Mouse (Mus musculus) left cerebral cortex, adult 2 months (tissue): Measurements from ENCODE around the gene Eng. TPM values are rescaled to one million over a fixed set of nuclear protein-coding genes. Genes with fewer than 3 reads are reported as not detected.

ENCODE experiments used
- DNase-seq, 2 experiments: peaks; one replicate each; pipeline ENCODE4 v3.0.0; 2021 to 2022; ENCODE audit warnings: low spot score in 2 of 2, mixed read lengths in 1 of 2; ENCODE audit errors: extremely low spot score in 1 of 2
- H3K27ac ChIP-seq: fragments of 200-600 bp; 2 replicates; pipeline ENCODE4 v1.8.1; 2022
- H3K4me3 ChIP-seq: fragments of 200-600 bp; 2 replicates; pipeline ENCODE4 v1.8.1; 2022
- CTCF ChIP-seq: fragments of 200-600 bp; IDR thresholded peaks from 2 replicates; pipeline ENCODE4 v1.8.1; 2022; ENCODE audit warnings: antibody characterized with exemption, mild to moderate bottlenecking, moderate library complexity
- intact Hi-C: fragments of 180-260 bp; cut with DNase I; formaldehyde crosslinking; loops from one replicate; pipeline ENCODE4 v1.15.1; 2025
- microRNA-seq, 2 experiments: library from miRNA; unstranded; fragments of <30 nt; microRNA quantifications; one replicate each; pipeline ENCODE4 v1.2.0; 2021
- total RNA-seq, 2 experiments: library from RNA; stranded (reverse); gene quantifications; 2 replicates each; pipeline ENCODE4 v1.2.3; 2021

Gene Eng
- total RNA-seq, 2 experiments from 2014 or later, result 22.2 to 23.0 TPM

DNA sequence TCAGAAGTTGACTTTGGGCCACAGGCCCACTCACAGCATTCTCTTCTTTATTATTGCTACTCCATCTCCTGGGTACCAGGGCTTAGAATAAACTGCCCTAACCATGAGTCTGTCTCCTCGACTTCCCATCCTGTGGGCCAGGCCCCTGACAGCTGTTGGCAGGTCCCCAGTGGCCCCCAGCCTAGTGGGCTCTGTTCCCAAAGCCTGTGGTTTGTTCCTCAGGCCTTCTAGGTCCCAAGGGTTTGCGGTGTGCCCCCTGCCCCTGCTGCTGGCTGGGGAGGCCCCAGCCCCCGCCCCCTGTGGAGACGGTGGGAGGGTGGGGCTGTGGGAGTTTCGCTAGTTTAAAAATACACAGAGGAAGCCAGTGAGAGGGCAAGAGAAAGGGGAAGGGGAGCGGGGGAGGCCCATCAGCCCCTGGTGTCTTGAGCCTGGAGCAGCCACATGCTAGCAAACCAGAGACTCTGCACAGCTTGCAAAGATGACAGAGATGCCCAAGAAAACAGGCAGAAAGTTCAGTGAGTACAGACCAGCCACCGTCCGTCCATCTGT, 74.4 kb downstream of the Eng start, which contains the start of gene Sh2d3c:
Gene Sh2d3c (plus strand): TSS at position 375 of the 549 bp plus-strand sequence.
- DNase-seq, result no peak
- intact Hi-C loops, result no loop called here
- H3K4me3 ChIP-seq, result no peak within 1 kb of the TSS
- H3K27ac ChIP-seq, result no peak within 1 kb of the TSS
- no peak for TF ChIP-seq CTCF

DNA sequence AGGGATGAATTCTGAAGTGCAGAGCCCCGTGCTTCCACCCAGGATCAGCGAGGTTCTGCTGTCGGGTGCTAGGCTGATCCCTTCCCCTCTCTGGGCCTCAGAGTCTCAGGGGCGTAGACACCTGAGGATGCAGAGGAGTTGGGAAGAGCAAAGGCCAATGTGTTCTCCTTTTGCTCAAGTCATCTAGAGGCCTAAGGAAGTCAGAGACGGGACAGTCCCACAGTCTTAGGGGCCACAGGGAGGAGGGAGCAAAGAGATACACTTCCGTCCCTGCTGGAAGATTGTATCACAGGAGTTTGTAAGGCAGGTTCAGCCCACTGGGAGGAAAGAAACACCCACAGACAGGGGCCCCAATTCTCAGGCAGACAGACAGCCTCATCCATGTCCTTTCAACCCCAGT, 75.7 kb downstream of the Eng start:
- no peak for DNase-seq
- no peak overlapping the region for H3K4me3 ChIP-seq
- intact Hi-C loops, result no loop called here
- TF ChIP-seq CTCF, result no peak
- no peak overlapping the region for H3K27ac ChIP-seq

DNA sequence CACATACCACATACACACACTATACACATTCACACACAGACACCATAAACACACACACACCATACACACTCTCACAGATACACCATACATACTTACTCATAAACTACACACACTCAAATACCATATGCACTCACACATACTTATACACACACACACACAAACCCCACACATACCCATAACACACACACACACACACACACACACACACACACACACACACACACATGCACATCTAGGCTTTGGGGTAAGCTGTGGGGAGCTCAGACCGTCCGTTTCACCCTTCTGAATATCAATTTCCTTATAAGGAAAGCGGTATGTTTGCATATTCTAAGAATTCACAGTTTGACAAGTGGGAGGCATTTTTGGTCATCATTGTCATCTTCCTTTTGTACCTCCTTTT, 76.2 kb downstream of the Eng start:
- intact Hi-C loops, result no loop called here

DNA sequence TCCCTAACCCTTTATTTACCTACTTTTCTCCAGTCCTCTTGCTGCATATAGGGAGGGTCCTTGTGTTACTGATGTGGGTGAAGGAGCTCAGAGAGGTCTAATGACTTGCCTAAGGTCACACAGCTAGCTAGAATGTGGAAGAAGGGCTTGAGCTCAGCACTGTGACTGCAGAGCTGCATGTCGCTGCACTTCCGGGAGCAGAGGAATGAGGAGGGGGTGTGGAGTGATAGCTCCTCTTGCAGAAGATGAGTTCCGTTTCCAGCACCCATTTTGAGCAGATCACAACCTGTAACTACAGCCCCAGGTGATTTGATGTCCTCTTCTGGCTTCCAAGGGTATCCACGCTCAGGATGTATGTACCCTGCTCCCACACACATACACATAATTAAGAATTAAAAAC, 77.8 kb downstream of the Eng start:
- no peak overlapping the region for H3K4me3 ChIP-seq
- no peak for DNase-seq
- H3K27ac ChIP-seq, result no peak overlapping the region
- intact Hi-C loops, result no loop called here
- TF ChIP-seq CTCF, result no peak

More for the DNA sequence above, 76.2 kb downstream of the Eng start:
- no peak overlapping the region for H3K27ac ChIP-seq
- no peak overlapping the region for H3K4me3 ChIP-seq
- DNase-seq, result no peak
- TF ChIP-seq CTCF, result no peak

DNA sequence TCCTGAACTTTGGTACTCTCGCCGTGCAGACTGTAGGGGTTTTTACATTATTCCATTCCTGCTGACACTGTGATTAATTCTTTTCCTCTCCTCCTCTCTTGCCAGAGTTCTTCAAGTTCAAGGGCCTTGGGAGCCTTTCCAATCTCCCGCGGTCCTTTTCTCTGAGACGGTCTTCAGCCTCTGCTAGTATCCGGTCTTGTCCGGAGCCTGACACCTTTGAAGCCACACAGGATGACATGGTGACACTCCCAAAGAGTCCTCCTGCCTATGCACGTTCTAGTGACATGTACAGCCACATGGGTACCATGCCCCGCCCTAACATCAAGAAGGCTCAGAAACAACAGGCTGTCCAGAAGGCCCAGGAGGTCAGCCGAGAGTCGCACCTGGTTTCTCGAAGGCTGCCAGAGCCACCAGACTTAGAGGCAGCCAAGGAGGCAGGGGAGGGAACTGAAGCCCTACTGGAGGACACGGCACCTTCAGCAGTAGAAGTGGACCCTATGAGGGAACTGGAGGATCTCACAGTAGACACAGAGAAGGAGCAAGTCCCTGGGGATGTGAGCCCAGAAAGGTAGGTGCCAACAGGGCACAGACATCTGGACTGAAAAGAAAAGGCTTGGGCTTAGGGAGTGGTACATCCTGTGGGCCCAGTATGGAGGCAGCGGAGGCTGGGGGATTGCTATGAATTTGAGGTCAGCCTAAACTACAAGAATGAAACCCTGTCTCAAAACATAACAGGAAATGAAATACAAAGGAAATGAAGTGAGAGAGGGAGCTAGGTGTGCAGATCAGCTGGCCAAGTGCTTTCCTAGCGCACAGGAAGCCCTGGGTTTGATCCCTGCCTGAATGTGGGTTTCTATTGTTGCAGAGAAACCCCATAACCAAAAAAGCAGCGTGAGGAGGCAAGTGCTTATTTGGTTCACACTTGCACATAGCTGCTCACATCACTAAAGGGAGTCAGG, 78.7 kb downstream of the Eng start:
- Histone ChIP-seq H3K4me3 (no peak overlapping the region), H3K27ac (no peak overlapping the region)
- DNase-seq, result no peak
- TF ChIP-seq CTCF, result no peak
- intact Hi-C loops, result no loop called here

DNA sequence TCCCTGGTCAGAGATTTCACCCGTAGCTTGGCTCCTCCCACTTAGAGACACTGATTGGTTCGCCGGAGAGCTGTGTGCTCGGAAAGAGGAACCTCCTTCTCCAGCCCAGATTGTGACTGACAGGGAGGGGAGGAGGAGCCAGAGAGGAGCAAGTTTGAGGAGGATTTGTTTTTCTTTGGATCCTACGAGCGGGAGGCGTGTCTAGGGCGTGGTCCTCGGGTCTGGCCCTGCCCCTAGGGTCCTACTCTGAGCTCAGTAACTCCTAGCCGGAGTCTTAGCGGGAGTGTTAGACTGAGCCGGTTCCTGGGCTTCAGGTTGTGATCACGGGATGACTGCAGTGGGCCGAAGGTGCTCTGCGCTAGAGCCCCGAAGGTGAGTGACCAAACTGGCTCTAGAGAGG, 81.0 kb downstream of the Eng start:
- no peak for TF ChIP-seq CTCF
- intact Hi-C loops, result no loop called here
- Histone ChIP-seq H3K27ac (no peak overlapping the region; the same call in 1 of the 2 replicates), H3K4me3 (peak overlapping the region; percentile 47)
- peak; percentile 79 to 81 for DNase-seq

DNA sequence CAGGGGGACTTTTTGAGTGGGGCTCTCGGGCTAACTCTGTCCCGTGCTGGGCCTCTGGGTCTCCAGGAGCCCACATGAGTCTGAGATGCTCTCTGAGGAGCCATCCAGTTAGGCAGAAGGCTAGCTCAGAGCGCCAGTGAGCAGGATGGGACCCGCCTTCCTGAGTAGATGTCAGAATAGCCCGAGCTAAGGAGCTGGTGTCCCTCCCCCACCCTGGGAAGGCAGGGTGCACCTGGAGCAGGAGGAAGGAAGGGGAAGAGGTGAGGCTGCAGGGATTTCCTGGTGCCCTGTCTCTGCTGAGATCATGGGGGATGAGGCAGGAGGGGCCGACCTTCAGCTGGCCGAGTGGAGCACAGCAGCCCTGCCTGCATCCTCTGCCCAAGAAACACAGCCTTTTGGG, 82.1 kb downstream of the Eng start:
- no peak for TF ChIP-seq CTCF
- 0 out of 2 replicates have a peak overlapping the region, but pooled peaks have one; percentile 3 for H3K27ac ChIP-seq
- peak overlapping the region; percentile 47 for H3K4me3 ChIP-seq
- DNase-seq, result no peak
- intact Hi-C loops, result no loop called here

DNA sequence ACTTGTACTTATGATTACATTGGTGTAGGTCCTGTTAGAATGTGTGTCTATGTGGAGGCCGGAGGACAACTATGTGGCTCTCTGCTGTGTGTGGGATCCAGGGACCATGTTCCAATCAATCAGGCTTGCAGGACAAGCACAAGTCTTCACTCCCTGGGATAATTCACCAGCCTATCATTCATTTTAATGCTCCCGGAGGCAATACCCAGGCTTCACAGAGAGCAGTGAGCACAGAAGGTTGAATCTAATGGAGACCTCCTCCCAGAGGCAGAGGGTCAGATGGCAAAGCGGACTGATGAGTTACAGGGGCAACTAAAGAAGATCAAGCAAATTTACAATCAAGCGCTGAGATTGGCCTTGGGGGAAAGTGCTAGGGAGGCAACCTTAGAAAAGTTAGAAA, 83.2 kb downstream of the Eng start:
- no peak for DNase-seq
- H3K4me3 ChIP-seq, result no peak overlapping the region
- H3K27ac ChIP-seq, result no peak overlapping the region; the same call in 1 of the 2 replicates
- intact Hi-C loops, result no loop called here
- no peak for TF ChIP-seq CTCF

DNA sequence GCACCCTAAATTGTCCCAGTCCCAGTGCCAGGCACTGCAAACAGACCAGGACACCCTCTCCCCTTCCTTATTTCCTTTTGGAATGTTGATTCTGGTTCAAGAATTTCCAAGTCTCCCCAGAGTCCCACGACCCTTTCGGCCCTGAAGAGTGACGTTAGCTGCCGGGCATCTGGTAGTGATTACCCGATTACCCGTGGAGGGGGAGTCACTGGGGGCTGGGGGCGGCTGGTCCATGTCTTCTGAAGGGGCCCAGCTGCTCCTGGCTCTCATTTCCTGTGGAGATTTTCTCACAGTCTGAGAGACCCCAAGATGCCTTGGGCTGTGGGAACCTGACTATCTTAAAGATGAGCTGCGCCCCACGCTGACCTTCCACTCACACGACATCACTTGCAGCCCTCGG, 84.5 kb downstream of the Eng start:
- intact Hi-C loops, result no loop called here
- no peak overlapping the region for H3K4me3 ChIP-seq

DNA sequence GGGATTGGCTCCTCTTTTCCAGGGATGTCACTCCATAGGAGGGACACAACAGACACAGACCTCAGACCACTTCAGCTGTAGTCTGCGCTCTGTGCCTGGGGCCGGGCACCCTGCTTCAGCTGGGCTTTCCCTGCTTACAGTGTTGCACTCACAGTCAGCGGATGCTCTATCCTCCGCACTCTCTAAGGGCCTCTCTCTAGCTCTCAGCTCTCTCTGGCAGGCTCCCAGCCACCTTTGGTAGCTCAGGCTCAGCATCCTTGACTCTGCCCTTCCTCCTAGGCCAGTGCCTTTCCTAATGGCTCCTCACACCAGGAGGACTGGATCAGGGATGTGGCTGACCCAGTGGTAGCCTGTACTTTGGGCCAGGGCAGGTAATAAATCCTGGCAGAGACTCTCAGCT, 85.5 kb downstream of the Eng start:
- no peak for TF ChIP-seq CTCF
- Histone ChIP-seq H3K27ac (no peak overlapping the region), H3K4me3 (no peak overlapping the region)
- no peak for DNase-seq
- intact Hi-C loops, result no loop called here

More for the DNA sequence above, 84.5 kb downstream of the Eng start:
- TF ChIP-seq CTCF, result no peak
- no peak overlapping the region for H3K27ac ChIP-seq
- DNase-seq, result no peak

Small RNAs within 50 kb of the gene (microRNA-seq; reads per million reads assigned to microRNA genes)
- gene Gm47291 (0 reads per million in 2 experiments), gene Mir1954 (0 reads per million in 2 experiments), gene Mir2861 (0 reads per million in 2 experiments), gene Mir3960 (0 reads per million in 2 experiments), gene Mir8093 (0 to 0.24 reads per million in 2 experiments)

Other genes with a start within 250 kb of the Eng start
- gene Naif1, start 196.1 kb upstream of the Eng start, total RNA-seq, result 1 to 10 TPM; 3.3 to 3.7 TPM
- gene Slc25a25, start 195.2 kb upstream of the Eng start, total RNA-seq, result 10 to 100 TPM; 65.2 to 79.1 TPM
- 10 to 100 TPM; 61.1 to 64.8 TPM for gene Fam102a, start 111.3 kb upstream of the Eng start, total RNA-seq
- gene Dpm2, start 75.7 kb upstream of the Eng start, total RNA-seq, result 10 to 100 TPM; 79.4 to 82.6 TPM
- 10 to 100 TPM; 10.1 to 14.1 TPM for gene Pip5kl1, start 71.8 kb upstream of the Eng start, total RNA-seq
- 1 to 10 TPM in 1 of 2 experiments, under 1 TPM in 1; 0.75 to 1.1 TPM for gene 9430097D07Rik, start 70.9 kb upstream of the Eng start, total RNA-seq
- gene St6galnac4, start 59.5 kb upstream of the Eng start, total RNA-seq, result 10 to 100 TPM; 37.2 to 38.0 TPM
- gene St6galnac6, start 46.9 kb upstream of the Eng start, total RNA-seq, result 100 to 1,000 TPM; 122 to 133 TPM
- gene Ak1, start 24.8 kb upstream of the Eng start, total RNA-seq, result 100 to 1,000 TPM; 140 to 153 TPM
- gene Fpgs, start 57.5 kb downstream of the Eng start, total RNA-seq, result 10 to 100 TPM in 1 of 2 experiments, 1 to 10 TPM in 1; 9.4 to 10.5 TPM
- gene Cdk9, start 66.5 kb downstream of the Eng start, total RNA-seq, result 100 to 1,000 TPM; 129 to 134 TPM
- gene Sh2d3c, start 74.5 kb downstream of the Eng start, total RNA-seq, result 10 to 100 TPM; 31.1 to 42.5 TPM
- gene 6330409D20Rik, start 94.4 kb downstream of the Eng start, total RNA-seq, result 1 to 10 TPM; 1.6 to 2.2 TPM
- gene Tor2a, start 110.6 kb downstream of the Eng start, total RNA-seq, result 10 to 100 TPM; 30.4 to 30.7 TPM
- gene Ttc16, start 129.0 kb downstream of the Eng start, total RNA-seq, result under 1 TPM; 0.40 to 0.52 TPM
- 1 to 10 TPM; 7.9 to 9.3 TPM for gene Ptrh1, start 129.2 kb downstream of the Eng start, total RNA-seq
- under 1 TPM; 0.20 to 0.61 TPM for gene Cfap157, start 137.8 kb downstream of the Eng start, total RNA-seq
- 100 to 1,000 TPM; 947 to 984 TPM for gene Stxbp1, start 200.7 kb downstream of the Eng start, total RNA-seq
- gene Fam129b, start 229.5 kb downstream of the Eng start, total RNA-seq, result 10 to 100 TPM; 24.4 to 31.4 TPM